Mouse (Mus musculus) ES-Bruce4 (cell line): ENCODE measurements around the gene Foxp1. TPM values are rescaled to one million over a fixed set of nuclear protein-coding genes. Genes with fewer than 3 reads are reported as not detected.

Source experiments
- H3K27ac ChIP-seq: 2 replicates; pipeline ENCODE4 v1.5.1; 2012; ENCODE audit warnings: low read length, inconsistent platforms; ENCODE audit not compliant: insufficient read depth
- H3K27me3 ChIP-seq: 2 replicates; pipeline ENCODE4 v1.6.1; 2012; ENCODE audit warnings: mild to moderate bottlenecking, low read length, inconsistent platforms; ENCODE audit not compliant: control insufficient read depth, poor library complexity, insufficient read depth, severe bottlenecking
- H3K36me3 ChIP-seq: 2 replicates; pipeline ENCODE4 v1.6.1; 2012; ENCODE audit warnings: inconsistent platforms, mild to moderate bottlenecking, low read length, moderate library complexity; ENCODE audit not compliant: control insufficient read depth, poor library complexity, insufficient read depth, severe bottlenecking
- H3K4me1 ChIP-seq: one replicate; pipeline ENCODE4 v1.8.1; 2011; ENCODE audit warnings: low read length; ENCODE audit not compliant: control insufficient read depth, insufficient read depth
- H3K4me3 ChIP-seq: 2 replicates; pipeline ENCODE4 v1.5.1; 2011; ENCODE audit warnings: low read depth, mild to moderate bottlenecking, low read length
- H3K9ac ChIP-seq: 2 replicates; pipeline ENCODE4 v1.6.1; 2012; ENCODE audit warnings: low read depth, mild to moderate bottlenecking, inconsistent platforms; ENCODE audit not compliant: poor library complexity, severe bottlenecking
- H3K9me3 ChIP-seq: replicated peaks from 2 replicates; pipeline ENCODE4 v1.6.1; 2012; ENCODE audit warnings: mild to moderate bottlenecking, low read length, inconsistent platforms; ENCODE audit not compliant: control insufficient read depth, poor library complexity, insufficient read depth, severe bottlenecking
- CTCF ChIP-seq: IDR thresholded peaks from one replicate; pipeline ENCODE4 v1.8.1; 2011; ENCODE audit warnings: low read depth, low read length
- EP300 ChIP-seq: IDR thresholded peaks from 2 replicates; pipeline ENCODE4 v1.6.1; 2011; ENCODE audit warnings: low read depth, low read length; ENCODE audit not compliant: insufficient read depth
- POLR2A ChIP-seq: IDR thresholded peaks from one replicate; pipeline ENCODE4 v1.8.1; 2011; ENCODE audit warnings: low read length; ENCODE audit not compliant: insufficient read depth
- polyA plus RNA-seq: library from polyadenylated mRNA; stranded (reverse); fragments of >200 nt; gene quantifications from 2 replicates; pipeline ENCODE4 v1.2.4, GENCODE M21; 2011; ENCODE audit warnings: low read depth; ENCODE audit not compliant: missing spikeins, insufficient read depth, insufficient read length

Foxp1 gene
- polyA plus RNA-seq, 1 experiment: 33.5 TPM

DNA sequence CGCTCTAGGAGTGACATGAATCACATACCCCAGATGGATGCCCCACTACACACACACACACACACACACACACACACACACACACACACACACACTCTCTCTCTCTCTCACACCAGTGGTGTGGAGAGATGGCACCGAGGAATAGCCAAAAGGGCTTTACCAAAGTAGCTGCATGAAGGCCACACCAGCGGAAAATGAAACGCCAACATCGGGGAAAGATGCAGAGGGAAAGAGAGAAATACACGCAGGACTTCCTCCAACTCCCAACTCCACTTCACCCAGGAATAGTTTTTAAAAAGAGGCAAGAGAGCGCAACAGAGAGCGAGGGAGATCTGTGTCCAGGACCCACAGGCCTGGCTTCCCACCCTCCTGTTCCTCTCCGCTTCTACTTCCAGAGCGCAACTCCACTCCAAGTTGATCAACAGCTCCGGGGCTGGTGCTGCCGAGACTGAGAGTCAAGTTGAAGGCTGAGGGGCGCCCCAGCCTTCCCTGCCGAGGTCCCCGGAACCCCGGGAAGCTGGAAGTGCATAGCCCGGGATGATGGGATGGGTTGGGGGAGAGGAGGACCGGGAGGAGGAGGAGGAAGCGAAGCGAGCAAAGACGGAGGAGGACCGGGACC, 494.9 kb downstream of the Foxp1 start:
- H3K36me3 ChIP-seq: no peaks in the 10 kb centered on the region
- peak overlapping the region; percentile 75 for H3K27ac ChIP-seq
- H3K27me3 ChIP-seq: no peaks in the 10 kb centered on the region
- H3K9me3 ChIP-seq: no peaks in the 10 kb centered on the region
- H3K4me1 ChIP-seq: peaks cover 5% of the 10 kb centered on the region
- no peak for TF ChIP-seq POLR2A
- TF ChIP-seq EP300: no peak
- TF ChIP-seq CTCF: no peak
- peak overlapping the region; percentile 84 for H3K9ac ChIP-seq
- peak overlapping the region; percentile 94 for H3K4me3 ChIP-seq

DNA sequence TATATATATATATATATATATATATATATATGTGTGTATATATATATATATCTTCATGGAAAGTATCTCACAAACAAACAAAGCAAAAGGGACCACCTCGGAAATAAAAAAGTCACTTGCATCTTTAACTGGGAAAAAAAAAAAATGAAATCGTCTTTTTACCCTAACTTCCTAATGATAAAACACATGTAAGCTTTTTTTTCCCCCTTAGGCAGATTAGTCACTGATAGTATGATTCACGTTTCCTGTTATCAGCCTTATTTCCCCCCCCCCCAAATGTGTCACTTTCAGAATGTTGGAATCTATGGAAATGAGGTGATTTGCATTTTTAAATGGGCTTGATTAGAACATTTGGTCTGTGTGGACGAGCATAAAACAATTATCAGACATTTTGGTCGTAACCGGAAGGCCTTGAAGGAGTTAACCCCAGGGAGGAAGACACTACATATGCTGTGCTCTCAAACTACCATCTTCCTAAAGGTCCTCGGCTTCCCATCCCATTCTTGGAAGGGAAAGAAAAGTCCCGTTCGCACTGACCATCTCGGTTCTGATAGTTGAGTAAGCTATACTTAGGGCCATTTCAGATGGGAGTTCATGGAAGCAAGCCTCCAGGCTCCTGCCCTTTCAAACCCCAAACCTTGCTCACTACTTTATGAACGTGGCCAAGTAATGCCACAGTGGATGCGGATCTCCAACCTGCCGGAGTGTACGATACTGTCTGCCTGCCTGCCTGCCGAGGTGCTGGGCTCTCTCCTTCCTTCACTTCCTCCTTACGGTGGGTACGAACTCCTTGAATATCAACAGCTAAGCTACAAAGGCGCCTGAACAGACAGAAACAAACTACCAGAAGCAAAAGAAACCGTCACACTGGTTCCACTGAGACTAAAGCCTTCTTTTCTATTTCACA, 495.6 kb downstream of the Foxp1 start:
- Histone ChIP-seq H3K27ac (peak overlapping the region; percentile 75), H3K4me1 (peaks cover 5% of the 10 kb centered on the region), H3K9ac (peak overlapping the region; percentile 84), H3K4me3 (peak overlapping the region; percentile 94), H3K9me3 (no peaks in the 10 kb centered on the region), H3K36me3 (no peaks in the 10 kb centered on the region), H3K27me3 (no peaks in the 10 kb centered on the region)
- TF ChIP-seq EP300: no peak

DNA sequence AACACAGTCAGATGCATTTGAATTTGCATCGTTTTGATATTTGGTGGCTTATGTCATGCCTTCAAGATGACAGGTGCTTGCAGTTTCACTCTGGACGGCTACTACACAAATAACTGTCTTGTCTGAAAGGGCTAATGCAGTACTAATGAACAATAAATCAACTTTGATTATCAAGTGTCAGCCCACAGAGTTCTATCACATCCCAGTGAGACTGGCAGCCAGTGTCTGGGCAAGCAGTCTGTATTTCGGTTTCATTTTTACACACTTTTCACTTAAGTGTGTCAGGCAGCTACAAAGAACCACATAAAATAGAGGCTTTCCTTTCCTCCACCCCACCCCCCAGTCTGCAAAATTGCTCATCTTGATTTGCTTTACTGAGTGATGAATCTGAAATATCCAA, 496.5 kb downstream of the Foxp1 start:
- Histone ChIP-seq H3K36me3 (no peaks in the 10 kb centered on the region), H3K27ac (no peak overlapping the region), H3K9ac (no peak overlapping the region), H3K27me3 (no peaks in the 10 kb centered on the region), H3K4me3 (no peak overlapping the region), H3K9me3 (no peaks in the 10 kb centered on the region), H3K4me1 (peaks cover 3% of the 10 kb centered on the region)
- TF ChIP-seq POLR2A (no peak), EP300 (no peak), CTCF (no peak)

DNA sequence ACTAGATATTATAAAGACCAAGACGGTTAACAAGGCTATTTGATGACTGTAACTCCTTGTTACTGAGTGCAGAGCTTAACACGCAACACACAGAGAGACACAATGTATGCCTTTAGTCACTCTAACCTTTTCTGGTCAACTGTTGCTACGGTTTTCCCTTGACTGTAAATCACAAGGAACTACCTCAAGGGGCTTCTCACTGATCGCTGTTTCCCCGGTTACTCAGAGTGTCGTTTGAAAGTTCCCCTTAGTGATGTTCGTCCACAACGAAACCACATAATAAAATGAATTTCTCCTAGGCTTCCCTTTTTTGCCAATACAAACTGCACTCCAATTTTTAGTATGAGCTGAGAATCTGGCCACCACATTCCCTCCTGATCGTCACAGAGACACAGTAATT, 497.9 kb downstream of the Foxp1 start:
- no peaks in the 10 kb centered on the region for H3K27me3 ChIP-seq
- no peaks in the 10 kb centered on the region for H3K4me1 ChIP-seq
- TF ChIP-seq EP300 (no peak), CTCF (no peak), POLR2A (no peak)
- H3K9me3 ChIP-seq: no peaks in the 10 kb centered on the region
- no peak overlapping the region for H3K27ac ChIP-seq
- no peak overlapping the region for H3K9ac ChIP-seq
- H3K36me3 ChIP-seq: no peaks in the 10 kb centered on the region; the same call in 1 of the 2 replicates
- no peak overlapping the region for H3K4me3 ChIP-seq

DNA sequence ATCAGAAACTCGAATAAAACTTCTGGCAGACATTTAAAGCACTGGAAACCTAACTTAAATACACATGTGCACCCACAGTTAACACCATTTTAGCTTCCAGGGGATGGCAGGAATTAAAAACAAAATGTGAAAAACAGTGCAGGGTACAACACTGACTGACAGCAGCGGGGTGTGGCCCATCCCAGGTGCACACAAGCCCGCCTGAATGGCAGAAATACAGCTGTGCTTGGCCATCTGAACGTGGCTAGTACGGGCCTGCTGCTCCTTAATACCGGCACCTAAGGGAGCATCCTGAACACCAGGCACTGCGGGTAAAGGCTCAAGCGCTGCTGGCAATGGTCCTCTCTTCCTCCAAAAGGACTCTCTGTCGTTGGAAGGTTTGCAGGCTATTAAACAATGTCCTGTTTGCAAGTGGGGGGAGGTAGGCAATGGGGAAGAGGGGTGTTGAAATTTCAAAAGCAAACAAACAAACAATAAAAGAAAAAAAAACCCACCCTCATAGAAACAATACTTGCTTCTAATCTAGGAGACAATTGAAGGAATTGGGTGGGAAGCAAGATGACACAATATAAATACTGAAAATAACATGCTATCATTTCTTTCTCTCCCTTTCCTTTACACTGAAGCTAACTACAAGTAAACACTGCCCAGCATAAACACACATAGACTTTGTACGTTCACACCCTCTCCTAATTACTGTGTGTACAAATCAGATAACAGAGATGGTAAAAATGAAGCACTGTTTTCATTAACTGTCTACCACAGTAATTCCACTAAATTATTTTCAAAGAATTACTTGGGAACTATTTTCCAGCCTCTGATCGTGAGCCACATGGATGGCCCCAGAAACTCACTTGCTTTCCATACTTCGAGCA, 501.7 kb downstream of the Foxp1 start:
- Histone ChIP-seq H3K27ac (no peak overlapping the region), H3K27me3 (no peaks in the 10 kb centered on the region), H3K4me3 (no peak overlapping the region), H3K9ac (no peak overlapping the region), H3K36me3 (peaks cover 10% of the 10 kb centered on the region), H3K9me3 (no peaks in the 10 kb centered on the region), H3K4me1 (no peaks in the 10 kb centered on the region)
- no peak for TF ChIP-seq EP300
- TF ChIP-seq POLR2A: no peak
- no peak for TF ChIP-seq CTCF

DNA sequence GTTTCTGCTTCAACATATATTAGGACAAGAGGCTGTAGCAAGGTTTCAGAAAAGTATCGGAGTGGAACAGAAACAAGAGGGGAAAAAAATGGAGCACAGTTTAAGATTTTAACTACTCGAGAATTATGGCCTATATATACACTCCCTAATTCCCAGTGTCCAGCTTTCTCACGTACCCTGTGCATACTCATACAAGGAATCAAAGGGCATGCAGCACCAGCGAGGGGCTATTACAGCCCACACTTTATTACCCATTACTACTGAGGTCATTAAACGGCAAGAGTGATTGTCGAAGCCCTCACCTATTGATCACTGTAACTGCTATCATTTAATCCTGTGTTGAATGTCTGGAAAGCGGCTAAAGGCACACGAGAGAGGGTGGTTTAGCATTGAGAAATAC, 502.8 kb downstream of the Foxp1 start:
- Histone ChIP-seq H3K9me3 (no peaks in the 10 kb centered on the region), H3K27ac (no peak overlapping the region), H3K4me1 (no peaks in the 10 kb centered on the region), H3K27me3 (no peaks in the 10 kb centered on the region), H3K36me3 (peaks cover 20% of the 10 kb centered on the region), H3K9ac (no peak overlapping the region), H3K4me3 (no peak overlapping the region)
- TF ChIP-seq POLR2A (no peak), EP300 (no peak), CTCF (no peak)
